Mouse (Mus musculus): ENCODE results near the gene Snai3. TPM values are rescaled to one million over a fixed set of nuclear protein-coding genes. Genes with fewer than 3 reads are reported as not detected.
A peak's percentile ranks its signal among the peaks of the same experiment; 100 is the strongest.

The Snai3 gene
- not detected in 2 replicates for total RNA-seq (2021)
- long read RNA-seq, partial matches to known transcripts, result 0 of 1 reads
- long read RNA-seq, other reads (novel, unspliced or antisense), result 1 of 1 reads

- peak; percentile 43 for DNase-seq
Observed at GRCm38 (mm10) chr8:122460524-122461472, at the start of gene Snai3. TSS of gene Snai3 (minus strand) at chr8:122460733.

- DNase-seq, result peak; percentile 78
Observed at GRCm38 (mm10) chr8:122500856-122501255, 40.3 kb upstream of the Snai3 start.

- DNase-seq, result no peak
Observed at GRCm38 (mm10) chr8:122497912-122498311, 37.4 kb upstream of the Snai3 start.

DNA sequence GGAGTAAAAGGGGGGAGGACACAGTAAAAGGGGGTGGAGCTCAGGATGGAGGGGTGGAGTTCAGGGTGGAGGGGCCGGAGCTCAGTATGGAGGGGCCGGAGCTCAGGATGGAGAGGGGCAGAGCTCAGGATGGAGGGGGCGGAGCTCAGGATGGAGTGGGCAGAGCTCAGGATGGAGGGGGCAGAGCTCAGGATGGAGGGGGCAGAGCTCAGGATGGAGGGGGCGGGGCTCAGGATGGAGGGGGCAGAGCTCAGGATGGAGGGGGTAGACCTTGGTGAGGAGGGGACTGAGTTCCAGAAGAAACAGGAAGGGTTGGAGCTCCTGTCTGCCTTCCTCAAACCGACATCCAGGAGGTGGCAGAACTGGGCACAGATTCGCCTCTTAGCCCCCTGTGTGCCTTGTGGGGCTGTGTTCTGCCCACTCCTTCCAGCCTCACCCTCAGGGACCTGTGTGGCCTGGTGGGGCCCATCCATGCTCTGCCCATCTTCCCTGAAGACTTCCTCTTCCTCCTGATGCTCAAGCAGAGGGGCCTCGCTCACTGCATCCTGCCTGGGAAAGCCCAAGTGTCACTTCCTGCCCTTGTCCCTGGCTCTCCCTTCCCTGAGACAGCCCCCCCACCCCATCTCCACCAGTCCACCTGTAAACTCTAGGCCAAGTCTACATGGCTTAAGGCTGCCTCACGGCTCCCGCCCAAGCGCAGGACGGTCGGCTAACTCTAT is 36.6 kb upstream of the Snai3 start:
- DNase-seq, result no peak

DNA sequence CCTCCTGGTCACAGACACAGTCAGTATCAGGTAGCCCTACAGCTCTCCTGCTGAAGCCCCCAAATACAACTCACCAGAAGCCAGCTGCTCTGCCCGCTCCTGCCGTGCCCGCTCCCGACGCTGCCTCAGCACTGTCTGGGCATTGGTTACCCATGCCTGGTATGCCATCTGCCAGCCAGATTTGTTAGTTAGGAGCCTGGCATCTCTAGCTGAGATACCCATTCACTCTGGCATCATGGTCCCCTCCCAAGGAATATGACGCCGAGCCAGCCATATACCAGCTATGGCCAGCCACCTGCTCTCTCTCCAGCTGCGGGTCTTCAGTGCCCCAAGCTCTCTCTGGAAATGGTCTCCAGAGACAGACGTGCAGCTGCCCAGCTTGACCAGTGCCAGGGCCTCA is 27.9 kb upstream of the Snai3 start:
- no peak for DNase-seq

GRCm38 (mm10) chr8:122484831-122485230 is 24.3 kb upstream of the Snai3 start:
- no peak for DNase-seq

- DNase-seq, result no peak
Observed at GRCm38 (mm10) chr8:122483877-122484276, 23.3 kb upstream of the Snai3 start.

GRCm38 (mm10) chr8:122482448-122482847 is 21.9 kb upstream of the Snai3 start:
- no peak for DNase-seq

DNA sequence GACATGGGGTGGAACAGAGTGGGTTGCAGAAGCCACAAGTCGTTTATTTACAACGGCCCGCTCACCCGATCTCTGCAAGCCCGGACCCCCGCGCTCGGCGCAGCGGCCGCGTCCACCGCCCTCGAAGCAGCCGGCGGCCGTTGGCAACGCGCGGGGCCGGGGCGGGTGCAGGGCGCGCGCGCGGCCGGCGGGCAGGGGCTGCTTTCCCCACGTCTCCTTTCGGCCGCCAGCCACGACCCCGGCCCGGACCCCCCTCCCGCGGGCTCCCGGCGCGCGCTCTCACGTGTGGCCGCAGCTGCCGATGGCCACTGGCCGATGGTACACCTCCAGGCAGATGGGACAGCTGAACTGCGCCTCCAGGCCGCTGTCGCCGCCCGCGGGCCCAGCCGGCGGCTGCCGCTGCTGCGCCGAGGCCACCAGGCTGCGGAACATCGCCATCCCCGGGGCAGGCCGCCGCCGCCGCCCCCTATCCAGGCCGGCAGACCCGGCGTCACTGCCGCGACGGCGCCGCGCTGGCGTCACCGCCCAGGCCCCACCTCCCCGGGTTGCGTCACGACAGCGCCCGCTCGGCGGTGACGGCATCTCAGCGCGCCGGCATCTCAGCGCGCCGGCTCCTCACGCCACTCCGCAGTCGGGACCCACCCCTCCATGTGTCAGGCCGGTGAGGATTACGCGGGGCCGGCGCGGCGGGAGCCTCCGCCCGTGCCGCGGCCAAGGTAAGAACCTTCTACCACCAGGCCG is 15.2 kb upstream of the Snai3 start, which contains the start of the genes Rnf166 and Ctu2:
Gene Rnf166, minus strand, starts transcription at position 485 of the 741 bp plus-strand sequence.
Gene Ctu2, plus strand, starts transcription at position 564 of the 741 bp plus-strand sequence.
- peak; percentile 95 for DNase-seq

DNA sequence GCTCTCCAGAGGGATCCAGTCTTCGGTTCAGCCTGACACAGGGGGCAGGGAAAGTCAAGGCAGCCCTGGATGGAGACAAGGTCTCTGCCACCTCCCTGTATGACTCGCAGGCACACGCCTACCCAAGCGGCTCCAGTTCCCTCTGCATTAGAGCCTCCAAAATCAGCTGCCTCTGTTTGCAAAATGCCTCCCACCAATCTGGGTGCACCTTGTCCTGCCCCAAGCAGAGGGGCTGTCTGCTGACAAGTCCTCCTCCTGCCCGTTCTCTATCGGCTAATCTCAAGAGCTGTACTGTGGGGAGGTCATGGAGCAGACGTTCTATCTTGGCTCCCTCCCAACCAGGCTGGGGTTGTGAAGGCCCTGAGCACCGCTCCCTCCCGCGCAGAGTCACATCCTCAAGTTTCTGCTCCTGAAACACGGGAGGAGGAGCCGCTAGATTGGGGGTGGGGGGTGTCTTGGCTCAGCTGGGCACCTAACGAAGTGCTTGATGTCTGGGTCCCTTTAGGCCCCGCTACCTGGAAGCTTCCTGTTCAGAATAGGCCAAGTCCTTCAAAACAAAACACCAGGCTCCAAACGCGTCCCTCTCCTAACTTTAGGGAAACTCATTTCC is 14.5 kb upstream of the Snai3 start:
- peak; percentile 59 for DNase-seq

- DNase-seq, result no peak
Observed at GRCm38 (mm10) chr8:122473911-122474421, 13.4 kb upstream of the Snai3 start.

- no peak for DNase-seq
Observed at GRCm38 (mm10) chr8:122470691-122471090, 10.2 kb upstream of the Snai3 start.

GRCm38 (mm10) chr8:122469965-122470364 is 9.4 kb upstream of the Snai3 start:
- DNase-seq, result no peak

DNA sequence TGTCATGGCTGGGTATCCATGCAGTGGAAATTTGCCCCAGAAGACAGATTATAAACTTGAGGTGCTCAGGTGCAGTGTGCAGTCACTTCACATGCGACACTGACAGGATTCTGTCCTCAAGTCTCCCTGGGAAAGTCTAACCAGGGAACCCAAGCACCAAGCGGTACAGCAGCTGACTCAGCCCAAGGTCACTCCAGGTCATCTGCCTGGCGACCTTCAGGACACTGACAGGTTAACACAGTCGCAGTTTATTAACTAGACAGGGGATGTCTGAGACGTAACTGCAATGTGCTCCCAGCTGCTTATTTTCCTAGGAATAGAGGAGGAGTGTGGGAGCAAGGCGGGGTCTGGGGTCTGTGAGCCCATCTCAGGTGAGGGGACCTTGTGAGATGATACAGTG is 8.9 kb upstream of the Snai3 start:
- DNase-seq, result no peak

DNA sequence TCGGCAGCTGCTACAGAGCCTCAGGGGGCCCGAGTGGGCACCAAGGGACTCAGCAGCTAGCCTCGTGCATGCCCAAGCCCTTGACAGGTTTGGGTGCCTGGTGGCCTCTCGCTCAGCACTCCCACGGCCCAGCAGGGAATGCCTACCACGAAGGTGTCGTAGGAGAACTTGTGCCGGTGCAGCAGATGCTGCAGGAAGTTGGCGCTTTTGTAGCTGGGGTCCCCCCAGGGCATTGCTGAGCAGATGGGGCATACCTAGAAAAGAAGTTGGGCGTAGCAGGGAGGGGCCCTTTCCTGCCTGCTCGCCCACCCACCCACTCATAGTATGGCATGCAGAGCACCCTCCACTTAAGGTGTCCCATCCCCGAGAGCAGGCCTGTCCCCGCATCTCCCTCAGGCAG is 7.3 kb upstream of the Snai3 start:
- no peak for DNase-seq

DNA sequence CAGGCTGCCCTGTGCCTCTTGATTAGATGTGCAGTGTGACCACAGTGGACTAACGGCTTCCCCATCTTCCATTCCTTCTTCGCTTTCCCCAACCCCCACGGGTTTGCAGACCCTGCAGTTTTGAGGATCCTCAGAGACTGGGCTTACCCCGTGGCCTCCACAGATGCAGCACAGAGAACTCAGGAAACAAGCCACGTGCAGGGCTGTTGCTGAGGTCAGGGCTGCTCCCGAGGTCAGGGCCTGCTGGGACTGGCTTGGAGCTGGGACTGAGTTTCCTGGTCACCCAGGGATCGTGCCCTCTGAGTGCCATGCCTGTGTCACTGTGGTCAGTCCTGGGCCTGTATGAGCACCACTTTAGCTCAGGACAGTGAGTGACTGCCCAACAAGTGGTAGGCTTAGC is 4.5 kb upstream of the Snai3 start:
- no peak for DNase-seq

GRCm38 (mm10) chr8:122463651-122464640 is 3.4 kb upstream of the Snai3 start:
- DNase-seq, result no peak

DNA sequence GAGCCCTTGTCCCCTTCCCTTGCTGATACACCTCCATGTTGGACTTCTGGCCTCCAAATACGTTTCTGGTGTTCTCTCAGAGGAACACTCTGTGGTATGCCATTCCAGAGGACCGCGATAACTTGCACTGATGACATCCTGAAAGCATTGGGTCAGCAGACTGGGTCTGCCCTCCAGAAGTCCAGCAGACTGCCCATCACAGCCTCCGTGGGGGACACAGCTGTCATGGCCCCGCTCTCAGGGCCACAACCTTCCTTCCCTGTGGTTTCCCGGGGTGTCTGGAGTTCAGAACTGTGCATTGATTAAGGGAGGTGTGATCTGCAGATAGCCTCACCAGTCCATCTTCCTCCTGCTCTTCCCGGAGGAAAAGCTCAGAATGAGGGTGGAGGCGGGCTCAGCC is 2.0 kb upstream of the Snai3 start:
- DNase-seq, result no peak

DNA sequence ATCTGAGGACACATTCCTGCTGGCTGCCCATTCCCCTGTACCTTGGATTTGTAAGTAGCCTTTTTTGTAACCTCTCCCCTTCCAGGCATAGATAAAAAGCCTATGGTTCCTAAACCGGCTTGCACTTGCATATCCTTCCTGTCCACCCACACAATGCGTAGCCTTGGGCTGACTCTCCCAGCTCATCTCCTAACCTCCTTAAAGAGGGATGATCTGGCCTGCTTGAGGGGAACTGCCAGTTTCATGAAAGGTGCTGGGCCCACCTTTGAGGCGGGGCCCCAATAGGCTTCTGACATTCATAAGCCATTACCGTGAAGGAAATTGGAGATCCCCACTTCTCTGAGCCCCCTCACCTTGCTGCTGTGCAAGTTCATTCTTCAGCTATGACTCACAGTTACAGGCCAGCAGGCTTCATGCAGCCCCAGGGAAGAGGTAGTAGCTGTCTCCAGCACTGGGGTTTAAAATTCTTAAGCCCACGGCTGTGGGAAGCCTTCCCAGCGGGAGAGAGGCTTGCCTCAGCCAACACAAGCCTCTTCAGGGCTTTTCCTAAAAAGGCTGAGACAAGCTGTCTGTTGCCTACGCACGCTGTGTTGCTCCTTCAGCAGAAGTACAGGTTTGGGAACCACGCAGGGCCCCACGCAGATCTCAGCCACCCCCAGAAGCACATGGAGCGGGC is 1.1 kb upstream of the Snai3 start:
- DNase-seq, result no peak

- DNase-seq, result no peak
Observed at GRCm38 (mm10) chr8:122459990-122460389, 543 bp downstream of the Snai3 start.

Measured in adrenal gland, postnatal 25 days (tissue).